Mouse (Mus musculus) cerebellum, postnatal 25 days (tissue): Measurements from ENCODE around the gene Gm21518.
"Not testable (repeated sequence)": the region's sequence is repeated elsewhere in the genome, so short reads cannot be mapped to it uniquely, and the experiment has no call there.

Experiments
- DNase-seq, 2 experiments: peaks; one replicate each; pipeline ENCODE4 v3.0.0; 2021; ENCODE audit warnings: mixed read lengths in 2 of 2

The Gm21518 gene

DNA sequence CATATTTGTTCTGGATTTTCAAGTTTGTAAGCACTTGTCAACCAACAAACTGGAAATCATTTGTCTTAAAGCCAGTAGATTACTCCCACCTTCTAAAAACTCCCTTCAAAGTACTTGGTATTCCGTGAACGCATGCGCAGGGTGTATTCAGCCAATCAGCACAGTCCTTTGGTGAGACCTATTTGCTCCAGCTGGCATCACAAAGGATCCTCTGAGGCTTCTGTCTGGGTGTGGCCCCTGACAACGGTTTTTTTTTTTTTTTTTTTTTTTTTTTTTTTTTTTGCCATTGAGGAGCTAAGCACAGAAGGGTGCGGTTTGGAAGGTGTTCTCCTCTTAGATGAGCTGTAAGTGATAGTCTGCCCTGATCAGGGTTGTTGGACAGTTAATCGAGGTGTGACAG lies at the start of gene Gm21518:
Gene Gm21518, plus strand, starts transcription at position 301 of the 400 bp plus-strand sequence.
- DNase-seq: not testable (repeated sequence)
